Mouse (Mus musculus): ENCODE results near the gene Enpp4. TPM values are rescaled to one million over a fixed set of nuclear protein-coding genes. Genes with fewer than 3 reads are reported as not detected.

Gene Enpp4
- polyA plus RNA-seq, 1 experiment, result 8.4 TPM

GRCm38 (mm10) chr17:44129092-44129750, 23.6 kb upstream of the Enpp4 start:
- DNase-seq, result no peak
- H3K4me1 ChIP-seq (replicated peaks; ENCODE audit: control insufficient read depth, insufficient read depth, low read length), result no peaks in the 10 kb centered on the region
- H3K27me3 ChIP-seq (ENCODE audit: control insufficient read depth, insufficient read depth, low read length), result no peaks in the 10 kb centered on the region
- H3K36me3 ChIP-seq (ENCODE audit: control insufficient read depth, insufficient read depth, low read length), result no peaks in the 10 kb centered on the region
- no peak overlapping the region for H3K4me3 ChIP-seq (ENCODE audit: control insufficient read depth, insufficient read depth, low read length)
- WGBS, result 78% methylated on average over 13 of the region's 13 CpGs
- no peak for TF ChIP-seq CTCF (IDR thresholded peaks at IDR 0.05; ENCODE audit: borderline replicate concordance, control insufficient read depth, extremely low read depth, insufficient read depth, low read length, poor library complexity)
- no peak for TF ChIP-seq POLR2A (IDR thresholded peaks at IDR 0.05; ENCODE audit: control insufficient read depth, extremely low read depth, insufficient read depth, low read length, poor library complexity)
- H3K27ac ChIP-seq (ENCODE audit: control insufficient read depth, insufficient read depth, low read length), result no peak overlapping the region

- no peaks in the 10 kb centered on the region for H3K36me3 ChIP-seq (ENCODE audit: control insufficient read depth, insufficient read depth, low read length)
- 4% methylated on average over 12 of the region's 12 CpGs for WGBS
- H3K4me3 ChIP-seq (ENCODE audit: control insufficient read depth, insufficient read depth, low read length), result no peak overlapping the region
- peak overlapping the region; percentile 44; the same call in 1 of the 2 replicates for H3K27ac ChIP-seq (ENCODE audit: control insufficient read depth, insufficient read depth, low read length)
- peaks cover 11% of the 10 kb centered on the region for H3K4me1 ChIP-seq (replicated peaks; ENCODE audit: control insufficient read depth, insufficient read depth, low read length)
- H3K27me3 ChIP-seq (ENCODE audit: control insufficient read depth, insufficient read depth, low read length), result no peaks in the 10 kb centered on the region
- DNase-seq, result peak; percentile 13
- TF ChIP-seq CTCF (IDR thresholded peaks at IDR 0.05; ENCODE audit: borderline replicate concordance, control insufficient read depth, extremely low read depth, insufficient read depth, low read length, poor library complexity) (no peak), POLR2A (IDR thresholded peaks at IDR 0.05; ENCODE audit: control insufficient read depth, extremely low read depth, insufficient read depth, low read length, poor library complexity) (no peak)
These were observed 15.9 kb upstream of the Enpp4 start for GRCm38 (mm10) chr17:44121366-44122100.

GRCm38 (mm10) chr17:44118231-44118630, 12.6 kb upstream of the Enpp4 start:
- WGBS, result 86% methylated on average over 4 of the region's 4 CpGs
- H3K27me3 ChIP-seq (ENCODE audit: control insufficient read depth, insufficient read depth, low read length), result no peaks in the 10 kb centered on the region
- no peak overlapping the region for H3K4me3 ChIP-seq (ENCODE audit: control insufficient read depth, insufficient read depth, low read length)
- no peak overlapping the region for H3K27ac ChIP-seq (ENCODE audit: control insufficient read depth, insufficient read depth, low read length)
- H3K36me3 ChIP-seq (ENCODE audit: control insufficient read depth, insufficient read depth, low read length), result no peaks in the 10 kb centered on the region
- no peak for TF ChIP-seq CTCF (IDR thresholded peaks at IDR 0.05; ENCODE audit: borderline replicate concordance, control insufficient read depth, extremely low read depth, insufficient read depth, low read length, poor library complexity)
- no peak for TF ChIP-seq POLR2A (IDR thresholded peaks at IDR 0.05; ENCODE audit: control insufficient read depth, extremely low read depth, insufficient read depth, low read length, poor library complexity)
- DNase-seq, result no peak
- peaks cover 11% of the 10 kb centered on the region for H3K4me1 ChIP-seq (replicated peaks; ENCODE audit: control insufficient read depth, insufficient read depth, low read length)

GRCm38 (mm10) chr17:44117721-44118120, 12.1 kb upstream of the Enpp4 start:
- WGBS, result 95% methylated on average over 2 of the region's 2 CpGs
- Histone ChIP-seq H3K4me1 (replicated peaks; ENCODE audit: control insufficient read depth, insufficient read depth, low read length) (peaks cover 11% of the 10 kb centered on the region), H3K4me3 (ENCODE audit: control insufficient read depth, insufficient read depth, low read length) (no peak overlapping the region), H3K36me3 (ENCODE audit: control insufficient read depth, insufficient read depth, low read length) (no peaks in the 10 kb centered on the region), H3K27ac (ENCODE audit: control insufficient read depth, insufficient read depth, low read length) (no peak overlapping the region), H3K27me3 (ENCODE audit: control insufficient read depth, insufficient read depth, low read length) (no peaks in the 10 kb centered on the region)
- DNase-seq, result no peak
- TF ChIP-seq POLR2A (IDR thresholded peaks at IDR 0.05; ENCODE audit: control insufficient read depth, extremely low read depth, insufficient read depth, low read length, poor library complexity), result no peak
- no peak for TF ChIP-seq CTCF (IDR thresholded peaks at IDR 0.05; ENCODE audit: borderline replicate concordance, control insufficient read depth, extremely low read depth, insufficient read depth, low read length, poor library complexity)

GRCm38 (mm10) chr17:44116584-44116983, 11.0 kb upstream of the Enpp4 start:
- H3K27me3 ChIP-seq (ENCODE audit: control insufficient read depth, insufficient read depth, low read length), result no peaks in the 10 kb centered on the region
- no peak overlapping the region for H3K27ac ChIP-seq (ENCODE audit: control insufficient read depth, insufficient read depth, low read length)
- TF ChIP-seq CTCF (IDR thresholded peaks at IDR 0.05; ENCODE audit: borderline replicate concordance, control insufficient read depth, extremely low read depth, insufficient read depth, low read length, poor library complexity) (no peak), POLR2A (IDR thresholded peaks at IDR 0.05; ENCODE audit: control insufficient read depth, extremely low read depth, insufficient read depth, low read length, poor library complexity) (no peak)
- no peak for DNase-seq
- no peak overlapping the region for H3K4me3 ChIP-seq (ENCODE audit: control insufficient read depth, insufficient read depth, low read length)
- peaks cover 6% of the 10 kb centered on the region for H3K4me1 ChIP-seq (replicated peaks; ENCODE audit: control insufficient read depth, insufficient read depth, low read length)
- 59% methylated on average over 2 of the region's 2 CpGs for WGBS
- H3K36me3 ChIP-seq (ENCODE audit: control insufficient read depth, insufficient read depth, low read length), result no peaks in the 10 kb centered on the region

GRCm38 (mm10) chr17:44108331-44108730, 2.7 kb upstream of the Enpp4 start:
- no peak for DNase-seq
- Histone ChIP-seq H3K4me1 (replicated peaks; ENCODE audit: control insufficient read depth, insufficient read depth, low read length) (peaks cover 3% of the 10 kb centered on the region; the same call in 1 of the 2 replicates), H3K27ac (ENCODE audit: control insufficient read depth, insufficient read depth, low read length) (no peak overlapping the region), H3K4me3 (ENCODE audit: control insufficient read depth, insufficient read depth, low read length) (no peak overlapping the region), H3K27me3 (ENCODE audit: control insufficient read depth, insufficient read depth, low read length) (no peaks in the 10 kb centered on the region), H3K36me3 (ENCODE audit: control insufficient read depth, insufficient read depth, low read length) (no peaks in the 10 kb centered on the region)
- WGBS, result 71% methylated on average over 3 of the region's 3 CpGs
- no peak for TF ChIP-seq CTCF (IDR thresholded peaks at IDR 0.05; ENCODE audit: borderline replicate concordance, control insufficient read depth, extremely low read depth, insufficient read depth, low read length, poor library complexity)
- no peak for TF ChIP-seq POLR2A (IDR thresholded peaks at IDR 0.05; ENCODE audit: control insufficient read depth, extremely low read depth, insufficient read depth, low read length, poor library complexity)
